Mouse (Mus musculus) liver, embryonic 14.5 days (tissue): Measurements from ENCODE around the gene Vps13d.

Experiments used
- CTCF ChIP-seq: IDR thresholded peaks from 2 replicates; pipeline ENCODE4 v1.5.1; 2016; ENCODE audit warnings: antibody characterized with exemption, low read depth, control low read depth
- EP300 ChIP-seq: IDR thresholded peaks from 2 replicates; pipeline ENCODE4 v1.6.1; 2016; ENCODE audit warnings: antibody characterized with exemption, low read depth

DNA sequence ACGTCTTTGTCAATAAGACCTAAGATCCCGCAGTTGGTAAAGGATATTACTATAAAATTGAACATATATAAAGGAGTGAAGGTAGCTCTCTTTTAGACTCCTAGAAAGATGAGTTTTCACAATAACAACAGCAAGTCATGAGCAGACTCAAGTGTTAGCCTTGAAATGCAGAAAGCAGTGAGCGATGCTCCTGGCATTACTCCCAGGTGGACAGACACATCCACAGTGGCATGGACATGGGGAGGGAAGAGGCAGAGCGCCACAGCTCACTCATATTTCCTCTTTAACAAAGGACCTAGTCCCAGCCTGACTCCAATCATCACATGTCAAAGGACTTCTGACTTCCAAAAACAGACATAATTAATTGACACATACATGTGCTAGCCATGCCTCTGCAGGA is 30.7 kb downstream of the Vps13d start:
- TF ChIP-seq CTCF (no peak), EP300 (no peak)
